Mouse (Mus musculus) limb, embryonic 13.5 days (tissue): ENCODE results near the gene Vax1. TPM values are rescaled to one million over a fixed set of nuclear protein-coding genes. Genes with fewer than 3 reads are reported as not detected.
A peak's percentile ranks its signal among the peaks of the same experiment; 100 is the strongest.

Experiments used
- ATAC-seq: fragments of 200-750 bp; cut with Nextera tagmentation; 2 replicates; pipeline ENCODE4 v1.8.0; 2017; ENCODE audit warnings: low read depth, moderate number of reproducible peaks, moderate TSS enrichment; ENCODE audit not compliant: low FRiP score
- H3K27ac ChIP-seq: fragments of 300-500 bp; sonication (generic); 2 replicates; pipeline ENCODE4 v1.5.1; 2015; ENCODE audit warnings: inconsistent platforms, mild to moderate bottlenecking, moderate library complexity
- H3K27me3 ChIP-seq: fragments of 300-500 bp; sonication (generic); 2 replicates; pipeline ENCODE4 v1.6.1; 2015; ENCODE audit warnings: mild to moderate bottlenecking, inconsistent platforms
- H3K36me3 ChIP-seq: fragments of 300-500 bp; sonication (generic); 2 replicates; pipeline ENCODE4 v1.6.1; 2015; ENCODE audit warnings: inconsistent platforms, mild to moderate bottlenecking, moderate library complexity
- H3K4me1 ChIP-seq: fragments of 300-500 bp; sonication (generic); 2 replicates; pipeline ENCODE4 v1.6.1; 2015; ENCODE audit warnings: inconsistent platforms
- H3K4me2 ChIP-seq: fragments of 300-500 bp; sonication (generic); replicated peaks from 2 replicates; pipeline ENCODE4 v1.6.1; 2015; ENCODE audit warnings: inconsistent platforms, mild to moderate bottlenecking, moderate library complexity
- H3K4me3 ChIP-seq: fragments of 300-500 bp; sonication (generic); 2 replicates; pipeline ENCODE4 v1.5.1; 2015; ENCODE audit warnings: moderate library complexity, mild to moderate bottlenecking, inconsistent platforms
- H3K9ac ChIP-seq: fragments of 300-500 bp; sonication (generic); 2 replicates; pipeline ENCODE4 v1.6.1; 2015; ENCODE audit warnings: mild to moderate bottlenecking, inconsistent platforms
- H3K9me3 ChIP-seq: fragments of 300-500 bp; sonication (generic); 2 replicates; pipeline ENCODE4 v1.6.1; 2016; ENCODE audit warnings: inconsistent platforms
- WGBS: fragments of 180-500 bp; shearing (Covaris S2); methylation state at CpG from one replicate; pipeline ENCODE4 v1.1.7; 2015; 5-methylcytosine and 5-hydroxymethylcytosine counted together
- polyA plus RNA-seq: library from polyadenylated mRNA; unstranded; fragments of >200 nt; fragmentation: Nextera tagmentation; extraction: Ambion mirVana; gene quantifications from 2 replicates; pipeline ENCODE4 v1.2.1, GENCODE M21; 2015

The Vax1 gene
- polyA plus RNA-seq, 1 experiment from 2014 or later = 0.14 TPM

DNA sequence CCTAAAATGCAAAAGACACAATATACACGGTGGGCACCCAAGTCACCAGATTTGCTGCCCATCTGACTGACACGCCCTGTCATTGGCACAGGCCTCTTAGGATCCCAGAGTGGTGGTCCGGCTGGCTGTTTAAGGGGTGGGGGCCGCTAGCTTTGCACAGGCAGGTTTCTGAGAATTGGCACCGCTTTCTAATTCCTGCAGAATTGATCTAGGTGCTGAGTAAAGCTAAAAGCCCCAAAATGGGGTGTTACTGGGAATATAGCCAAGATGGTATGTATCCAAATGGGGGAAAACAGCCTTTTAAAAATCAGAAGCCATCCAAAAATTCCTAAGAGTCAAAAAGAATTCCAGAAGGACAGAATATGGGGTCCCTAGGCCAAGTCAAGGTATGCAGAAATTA is 2.0 kb downstream of the Vax1 start:
- no peak overlapping the region for H3K27ac ChIP-seq
- 19% methylated on average over 5 of the region's 5 CpGs for WGBS
- no peak overlapping the region for H3K4me3 ChIP-seq

DNA sequence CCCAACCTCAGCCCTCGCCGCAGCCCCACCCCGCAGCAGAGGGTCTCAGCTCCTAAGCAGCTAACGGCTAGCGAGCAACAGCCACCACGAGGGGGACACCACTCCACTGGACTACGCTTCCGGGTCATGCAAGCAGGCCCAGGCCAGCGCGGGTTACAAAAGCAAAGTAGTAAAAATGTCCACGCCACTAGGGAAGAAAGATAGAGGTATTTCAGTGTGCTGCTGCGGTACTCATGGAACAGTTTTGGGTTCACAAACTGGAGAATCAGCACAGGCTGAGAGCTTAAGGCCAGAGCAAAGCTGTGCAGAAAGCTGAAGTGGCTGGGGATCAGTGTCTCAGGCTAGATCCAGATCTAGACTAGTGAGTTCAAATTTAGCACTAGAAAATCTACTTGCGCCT is 3.0 kb downstream of the Vax1 start:
- H3K9me3 ChIP-seq = no peaks in the 10 kb centered on the region
- H3K27ac ChIP-seq = no peak overlapping the region
- peaks cover 99% of the 10 kb centered on the region for H3K27me3 ChIP-seq
- ATAC-seq = no peak
- WGBS = 2% methylated on average over 13 of the region's 13 CpGs
- no peak overlapping the region for H3K9ac ChIP-seq
- H3K4me3 ChIP-seq = peak overlapping the region; percentile 46
- peaks cover 34% of the 10 kb centered on the region for H3K4me1 ChIP-seq
- H3K36me3 ChIP-seq = no peaks in the 10 kb centered on the region
- peak overlapping the region; percentile 83 for H3K4me2 ChIP-seq

More for the DNA sequence above, 2.0 kb downstream of the Vax1 start:
- Histone ChIP-seq H3K36me3 (no peaks in the 10 kb centered on the region), H3K9ac (no peak overlapping the region), H3K4me1 (peaks cover 34% of the 10 kb centered on the region), H3K4me2 (no peak overlapping the region), H3K9me3 (no peaks in the 10 kb centered on the region), H3K27me3 (peaks cover 99% of the 10 kb centered on the region)
- ATAC-seq = no peak

DNA sequence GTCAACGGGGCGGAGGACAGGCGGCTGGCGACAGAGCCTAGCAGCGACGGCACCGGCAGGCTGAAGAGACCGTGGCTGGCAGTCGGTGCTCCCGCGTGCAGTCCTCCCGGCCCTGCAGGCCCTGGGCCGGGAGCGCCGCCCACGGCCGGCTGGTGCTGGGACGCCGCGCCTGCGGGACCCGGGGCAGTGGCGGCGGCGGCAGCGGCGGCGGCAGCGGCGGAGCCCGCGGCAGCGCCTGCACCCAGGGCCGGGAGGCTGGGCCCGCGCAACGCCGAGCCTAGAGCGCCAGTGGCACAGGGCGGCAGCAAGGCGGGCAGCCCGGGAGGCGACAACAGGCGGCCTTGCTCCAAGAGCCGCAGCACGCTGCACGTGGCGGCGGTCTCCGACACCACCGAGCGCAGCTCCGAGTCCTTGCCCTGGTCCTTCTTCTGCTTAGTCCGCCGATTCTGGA is 3.5 kb downstream of the Vax1 start:
- WGBS = under 1% methylated on average over 32 of the region's 55 CpGs
- H3K4me3 ChIP-seq = peak overlapping the region; percentile 46
- H3K4me1 ChIP-seq = peaks cover 34% of the 10 kb centered on the region
- H3K27ac ChIP-seq = no peak overlapping the region
- ATAC-seq = no peak
- H3K9ac ChIP-seq = peak overlapping the region; percentile 59
- H3K4me2 ChIP-seq = peak overlapping the region; percentile 83
- H3K9me3 ChIP-seq = no peaks in the 10 kb centered on the region
- H3K36me3 ChIP-seq = no peaks in the 10 kb centered on the region
- H3K27me3 ChIP-seq = peaks cover 99% of the 10 kb centered on the region

DNA sequence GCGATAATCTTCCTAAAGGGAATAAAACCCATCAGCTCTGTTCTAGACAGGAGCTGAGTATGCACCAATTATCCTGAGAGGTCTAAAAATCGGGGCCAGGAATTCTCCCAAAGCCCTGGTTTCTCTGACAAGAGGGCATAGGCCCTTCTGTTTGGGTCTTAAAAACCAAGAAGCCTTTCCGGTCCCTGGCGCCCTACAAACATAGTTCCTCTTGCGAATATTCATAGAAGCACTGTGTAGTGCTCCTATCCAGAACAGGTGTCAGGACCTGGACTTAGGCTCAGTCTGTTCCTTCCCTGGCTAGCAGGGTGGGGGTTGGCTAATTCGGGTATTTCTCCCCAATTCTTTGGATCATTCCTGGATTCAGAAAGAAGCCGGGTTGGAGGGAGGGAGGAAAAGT is 4.3 kb downstream of the Vax1 start:
- Histone ChIP-seq H3K9ac (no peak overlapping the region), H3K4me3 (peak overlapping the region; percentile 46), H3K36me3 (no peaks in the 10 kb centered on the region), H3K4me2 (peak overlapping the region; percentile 83; the same call in 1 of the 2 replicates), H3K27ac (no peak overlapping the region), H3K9me3 (no peaks in the 10 kb centered on the region), H3K4me1 (peaks cover 31% of the 10 kb centered on the region), H3K27me3 (peaks cover 99% of the 10 kb centered on the region)
- 6% methylated on average over 7 of the region's 7 CpGs for WGBS
- ATAC-seq = no peak

DNA sequence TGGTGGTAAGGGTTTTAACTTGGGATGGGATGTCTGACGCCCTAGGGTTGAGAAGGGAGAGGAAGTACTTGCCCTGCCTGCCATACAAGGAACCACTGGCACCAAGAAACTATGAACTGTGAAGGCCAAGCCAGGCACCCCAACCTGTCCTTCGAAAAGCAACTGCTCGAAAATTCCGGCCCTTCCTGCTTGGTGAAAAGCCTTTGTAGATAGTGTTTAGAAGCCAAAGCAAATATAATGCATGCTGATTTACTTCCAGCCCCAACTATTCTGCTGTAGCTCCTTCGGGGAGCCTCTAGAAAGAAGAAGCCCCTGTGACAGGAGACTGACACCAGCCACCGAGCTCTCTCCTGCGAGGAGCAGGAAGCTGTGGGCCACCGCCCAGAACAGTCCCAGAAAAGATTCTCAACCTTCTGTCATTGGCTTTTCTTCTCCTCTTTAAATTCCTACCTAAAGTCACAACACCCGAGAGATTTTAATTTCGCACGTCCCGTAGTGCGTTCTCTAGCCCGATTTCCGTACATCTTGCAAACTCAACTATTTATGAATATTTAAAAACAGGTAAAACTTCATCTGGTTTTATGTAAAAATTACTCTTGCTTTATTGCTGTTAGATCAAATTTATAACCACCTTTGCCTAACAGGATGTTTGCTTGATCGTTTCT is 4.8 kb downstream of the Vax1 start:
- H3K4me3 ChIP-seq = no peak overlapping the region
- 10% methylated on average over 16 of the region's 16 CpGs for WGBS

DNA sequence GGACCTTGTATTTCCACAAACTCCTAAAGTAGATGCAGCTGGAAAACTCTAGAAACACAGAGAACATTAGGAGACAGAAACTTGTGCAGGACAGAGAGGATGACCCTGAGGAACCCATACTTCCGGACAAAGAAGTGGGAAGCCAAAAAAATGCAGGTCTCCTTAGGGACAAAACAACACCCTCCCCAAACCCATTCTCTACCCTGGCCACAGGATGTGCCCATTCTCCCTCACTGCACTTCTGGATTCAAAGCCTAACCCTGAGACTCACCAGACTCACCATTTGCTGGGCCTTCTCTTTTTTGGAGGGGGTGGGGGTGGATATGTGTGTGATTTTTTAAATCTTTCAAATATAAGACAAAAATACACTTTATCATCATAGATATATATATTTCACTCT is 5.7 kb downstream of the Vax1 start:
- no peak overlapping the region for H3K4me3 ChIP-seq
- no peak for ATAC-seq
- no peaks in the 10 kb centered on the region for H3K9me3 ChIP-seq
- peaks cover 18% of the 10 kb centered on the region for H3K4me1 ChIP-seq
- H3K9ac ChIP-seq = no peak overlapping the region
- no peaks in the 10 kb centered on the region for H3K36me3 ChIP-seq
- peaks cover 98% of the 10 kb centered on the region for H3K27me3 ChIP-seq
- no peak overlapping the region for H3K27ac ChIP-seq
- WGBS = 12% methylated on average over 1 of the region's 1 CpGs
- H3K4me2 ChIP-seq = no peak overlapping the region

More for the DNA sequence above, 4.8 kb downstream of the Vax1 start:
- H3K9ac ChIP-seq = no peak overlapping the region
- ATAC-seq = no peak
- H3K27me3 ChIP-seq = peaks cover 98% of the 10 kb centered on the region
- no peaks in the 10 kb centered on the region for H3K36me3 ChIP-seq
- no peak overlapping the region for H3K4me2 ChIP-seq
- H3K9me3 ChIP-seq = no peaks in the 10 kb centered on the region
- H3K27ac ChIP-seq = no peak overlapping the region
- H3K4me1 ChIP-seq = peaks cover 27% of the 10 kb centered on the region

DNA sequence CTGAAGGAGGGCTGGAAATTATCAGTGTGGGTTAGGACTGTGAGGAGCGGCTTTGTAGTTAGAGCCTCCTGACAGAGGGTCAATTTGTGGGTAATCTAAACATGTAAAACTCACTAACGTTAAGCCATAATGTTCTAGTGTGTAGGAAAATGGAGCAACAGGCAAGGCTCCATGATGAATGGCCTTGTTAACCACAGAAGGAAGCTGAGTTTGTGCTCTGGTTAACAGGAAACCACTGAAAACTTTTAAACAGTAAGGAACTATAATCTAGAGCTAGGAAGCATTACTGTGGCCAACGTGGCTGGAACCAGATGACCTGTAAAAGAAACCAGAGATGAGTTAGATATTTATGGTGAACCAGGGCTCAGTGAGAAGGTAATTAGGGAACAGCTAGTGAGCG is 13.2 kb downstream of the Vax1 start:
- Histone ChIP-seq H3K9ac (no peak overlapping the region), H3K36me3 (no peaks in the 10 kb centered on the region), H3K4me3 (no peak overlapping the region), H3K27me3 (peaks cover 38% of the 10 kb centered on the region), H3K9me3 (no peaks in the 10 kb centered on the region), H3K4me1 (no peaks in the 10 kb centered on the region), H3K4me2 (no peak overlapping the region), H3K27ac (no peak overlapping the region)
- WGBS = 25% methylated on average over 4 of the region's 4 CpGs
- no peak; the same call in 1 of the 2 replicates for ATAC-seq

DNA sequence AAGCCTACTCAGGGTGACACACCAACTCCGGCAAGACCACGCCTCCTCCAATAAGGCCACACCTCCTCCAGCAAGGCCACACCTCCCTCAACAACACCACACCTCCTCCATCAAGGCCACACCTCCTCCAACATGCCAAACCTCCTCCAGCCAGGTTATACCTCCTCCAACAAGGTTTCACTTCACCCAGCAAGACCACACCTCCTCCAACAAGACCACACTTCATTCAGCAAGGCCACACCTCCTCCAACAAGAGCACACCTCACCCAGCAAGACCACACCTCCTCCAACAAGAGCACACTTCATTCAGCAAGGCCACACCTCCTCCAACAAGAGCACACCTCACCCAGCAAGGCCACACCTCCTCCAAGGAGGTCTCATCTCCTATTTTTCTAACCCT is 15.7 kb downstream of the Vax1 start:
- Histone ChIP-seq H3K36me3 (no peaks in the 10 kb centered on the region), H3K4me3 (no peak overlapping the region), H3K4me2 (no peak overlapping the region), H3K4me1 (no peaks in the 10 kb centered on the region), H3K9me3 (no peaks in the 10 kb centered on the region), H3K27ac (no peak overlapping the region), H3K9ac (no peak overlapping the region), H3K27me3 (peaks cover 15% of the 10 kb centered on the region)
- ATAC-seq = no peak
- WGBS = 76% methylated on average over 2 of the region's 2 CpGs

DNA sequence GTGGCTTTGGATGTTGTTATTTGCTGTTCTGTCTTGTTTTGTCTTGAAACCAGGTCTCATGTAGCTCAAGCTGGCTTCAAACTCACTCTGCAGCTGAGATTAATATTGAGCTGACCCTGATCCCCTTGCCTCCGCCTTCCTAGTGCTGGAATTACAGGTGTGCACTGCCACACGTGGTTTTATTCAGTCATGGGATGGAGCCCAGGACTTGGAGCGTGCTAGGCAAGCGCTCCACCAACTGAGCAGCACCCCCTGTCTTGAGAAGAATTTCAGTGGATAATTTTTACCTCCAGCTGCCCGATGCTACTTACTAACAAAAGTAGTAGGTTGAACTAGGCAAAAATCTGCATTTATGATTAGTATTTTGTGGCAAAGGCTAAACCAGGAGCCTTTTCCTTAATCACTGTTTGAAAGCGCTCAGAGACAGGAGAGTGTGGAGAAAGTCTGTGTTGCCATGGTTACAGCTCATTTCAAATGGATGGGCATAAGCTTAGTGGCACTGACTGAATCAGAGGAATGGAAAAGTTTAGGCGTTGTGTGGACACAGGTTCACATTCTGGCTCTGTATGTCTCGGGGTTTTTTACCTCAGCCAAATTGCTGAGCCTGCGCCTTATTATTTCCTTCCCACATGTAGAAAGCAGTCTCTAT is 24.2 kb downstream of the Vax1 start:
- Histone ChIP-seq H3K9ac (no peak overlapping the region), H3K36me3 (no peaks in the 10 kb centered on the region), H3K4me1 (0 out of 2 replicates have a peak, but pooled peaks cover 2% of the 10 kb centered on the region), H3K27ac (no peak overlapping the region), H3K4me3 (no peak overlapping the region), H3K4me2 (no peak overlapping the region), H3K9me3 (no peaks in the 10 kb centered on the region), H3K27me3 (no peaks in the 10 kb centered on the region)
- no peak for ATAC-seq
- whole genome bisulfite sequencing = 50% methylated on average over 9 of the region's 9 CpGs

DNA sequence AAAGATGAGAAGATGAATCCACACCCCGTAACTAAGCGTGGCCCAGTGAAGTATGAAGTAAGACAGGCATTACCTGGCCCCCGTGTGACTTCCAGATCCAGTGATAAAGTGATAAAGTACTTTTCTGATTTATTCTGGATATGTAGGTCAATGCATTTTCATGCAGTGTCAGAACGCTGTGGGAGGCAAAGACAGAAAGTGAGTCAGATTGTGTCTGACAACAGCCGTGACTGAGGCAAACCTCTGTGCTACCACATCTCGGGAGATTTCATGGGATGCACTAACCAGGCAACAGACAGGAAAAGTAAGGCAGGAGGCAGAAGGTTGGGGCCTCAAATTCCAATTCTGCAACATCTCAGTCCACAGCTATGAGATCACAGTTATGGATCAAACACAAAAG is 24.8 kb downstream of the Vax1 start:
- H3K27ac ChIP-seq = no peak overlapping the region
- H3K4me1 ChIP-seq = 0 out of 2 replicates have a peak, but pooled peaks cover 5% of the 10 kb centered on the region
- H3K36me3 ChIP-seq = no peaks in the 10 kb centered on the region
- H3K9ac ChIP-seq = no peak overlapping the region
- 77% methylated on average over 6 of the region's 6 CpGs for WGBS
- no peak overlapping the region for H3K4me2 ChIP-seq
- no peaks in the 10 kb centered on the region for H3K9me3 ChIP-seq
- H3K27me3 ChIP-seq = no peaks in the 10 kb centered on the region
- no peak overlapping the region for H3K4me3 ChIP-seq
- no peak for ATAC-seq

DNA sequence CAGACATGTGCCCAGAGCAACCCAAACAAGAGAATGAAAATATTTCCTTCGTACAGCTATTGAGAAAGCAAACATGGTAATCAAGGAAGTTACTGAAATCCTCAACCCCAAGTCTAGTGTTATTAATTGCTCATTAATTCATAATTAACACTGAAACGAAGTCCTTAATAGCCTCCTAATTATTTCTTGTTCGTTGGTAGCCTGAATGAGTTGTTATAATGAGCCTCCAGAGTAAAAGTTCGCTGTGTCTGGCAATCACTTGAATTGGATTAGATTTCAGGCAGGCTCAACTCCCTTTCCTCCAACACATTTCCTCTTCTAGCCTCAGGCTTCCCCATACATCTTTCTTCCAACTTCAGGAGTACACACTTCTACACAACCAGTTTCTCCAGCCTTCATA is 27.6 kb downstream of the Vax1 start:
- Histone ChIP-seq H3K27ac (no peak overlapping the region), H3K9ac (no peak overlapping the region), H3K4me2 (no peak overlapping the region), H3K36me3 (no peaks in the 10 kb centered on the region), H3K27me3 (no peaks in the 10 kb centered on the region), H3K9me3 (no peaks in the 10 kb centered on the region), H3K4me1 (0 out of 2 replicates have a peak, but pooled peaks cover 5% of the 10 kb centered on the region), H3K4me3 (no peak overlapping the region)
- ATAC-seq = no peak
- 43% methylated on average over 4 of the region's 4 CpGs for WGBS

DNA sequence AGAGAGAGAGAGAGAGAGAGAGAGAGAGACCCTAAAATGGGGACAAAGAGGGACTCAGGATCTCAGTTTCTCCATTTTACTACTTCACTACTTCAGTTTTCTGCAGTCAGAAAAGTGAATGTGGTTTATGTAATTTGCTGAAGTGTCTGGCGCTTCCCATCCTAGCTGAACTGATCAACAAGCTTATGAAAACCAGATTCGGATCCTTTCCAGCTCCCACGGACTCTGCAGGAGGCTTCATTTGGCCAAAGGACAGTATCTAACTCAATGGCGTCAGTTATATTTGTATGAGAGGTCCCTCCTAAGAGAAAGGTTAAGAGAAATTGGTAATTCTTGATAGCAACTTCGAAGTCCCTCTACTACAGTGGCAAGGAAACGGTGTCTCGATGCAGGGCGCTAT is 34.5 kb downstream of the Vax1 start:
- Histone ChIP-seq H3K27me3 (0 out of 2 replicates have a peak, but pooled peaks cover 5% of the 10 kb centered on the region), H3K9ac (no peak overlapping the region), H3K4me2 (no peak overlapping the region), H3K4me3 (no peak overlapping the region), H3K4me1 (peaks cover 7% of the 10 kb centered on the region; the same call in 1 of the 2 replicates), H3K27ac (no peak overlapping the region), H3K36me3 (no peaks in the 10 kb centered on the region), H3K9me3 (no peaks in the 10 kb centered on the region)
- ATAC-seq = no peak
- WGBS = 66% methylated on average over 8 of the region's 8 CpGs
